Mouse (Mus musculus) monocyte, adult 5-6 weeks (primary cell): ENCODE measurements around the gene Ier2. TPM values are rescaled to one million over a fixed set of nuclear protein-coding genes. Genes with fewer than 3 reads are reported as not detected.

Experiments used
- ATAC-seq: fragments of 153-309, 156-312 bp; replicated peaks from 2 replicates; pipeline ENCODE4 v1.8.0; 2017; ENCODE audit warnings: mild to moderate bottlenecking; ENCODE audit not compliant: low TSS enrichment, insufficient number of reproducible peaks, severe bottlenecking, poor library complexity, low FRiP score
- total RNA-seq: library from RNA; stranded (forward); fragments of 200-1000, 200-491, 200-594 nt; gene quantifications from 3 replicates; pipeline ENCODE4 v1.2.3, GENCODE M21; 2017

Gene Ier2
- total RNA-seq, 1 experiment from 2014 or later: 119 TPM

DNA sequence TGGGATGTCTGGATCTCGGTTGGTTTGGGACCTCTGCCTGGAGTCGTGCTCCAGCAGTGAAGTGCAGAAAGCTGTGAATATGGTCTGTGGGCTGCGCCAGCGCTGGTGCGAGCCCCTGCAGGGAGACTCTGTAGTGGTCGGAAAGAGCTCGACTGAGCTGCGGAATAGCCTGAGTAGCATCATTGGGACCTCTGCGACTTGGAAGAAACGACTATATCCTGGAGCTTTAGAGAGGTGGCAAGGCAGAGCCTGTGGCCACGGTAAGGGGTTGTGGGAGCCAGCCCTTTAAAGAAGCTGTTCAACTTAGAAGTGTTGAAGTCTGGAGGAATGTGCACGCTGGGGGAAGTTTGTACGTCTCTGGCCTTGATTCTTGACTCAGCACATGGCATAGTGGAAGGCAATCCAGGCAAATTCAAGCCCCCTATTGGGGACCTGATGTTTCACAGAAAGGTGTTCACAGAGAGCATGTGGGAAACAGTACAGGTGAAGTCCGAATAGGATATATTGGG is 2.8 kb upstream of the Ier2 start:
- no peak for ATAC-seq

DNA sequence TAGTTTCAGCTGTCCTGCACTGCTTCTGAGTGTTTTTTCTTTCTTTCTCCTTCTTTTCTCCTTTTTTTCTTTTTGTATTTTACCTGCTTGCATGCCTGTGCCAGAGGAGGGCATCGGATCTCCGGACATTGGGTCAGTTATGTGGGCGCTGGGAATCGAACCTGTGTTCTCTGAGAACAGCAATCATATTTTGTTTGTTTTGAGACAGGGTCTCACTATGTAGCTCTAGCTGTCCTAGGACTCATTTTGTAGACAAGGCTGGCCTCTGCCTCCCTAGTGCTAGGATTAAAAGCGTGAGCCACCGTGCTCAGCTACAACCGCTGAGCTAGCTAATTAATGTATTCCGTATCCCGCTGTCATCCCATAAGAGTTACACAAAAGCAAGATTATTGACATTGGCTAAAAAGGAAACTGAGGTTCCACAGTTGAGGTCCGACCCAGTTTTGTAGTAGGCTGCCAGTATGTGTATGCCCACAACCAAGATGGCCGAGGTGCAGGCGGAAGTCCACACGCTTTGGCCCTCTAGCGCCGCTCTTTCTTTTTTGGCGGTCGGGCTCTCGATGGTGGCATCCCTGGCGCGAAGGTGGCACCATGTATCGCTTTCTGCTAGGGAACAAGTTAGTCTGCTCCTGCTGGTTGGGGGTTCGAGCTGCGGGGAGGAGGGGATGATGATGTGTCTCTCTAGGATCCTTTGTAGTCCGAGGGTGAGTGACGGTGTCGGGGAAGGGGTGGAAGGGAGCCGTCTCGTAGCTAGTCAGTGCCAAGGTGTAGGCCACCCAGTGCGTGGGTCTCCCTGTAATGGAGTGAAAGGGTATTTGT is 2.1 kb upstream of the Ier2 start:
- peak; percentile 31 for ATAC-seq

DNA sequence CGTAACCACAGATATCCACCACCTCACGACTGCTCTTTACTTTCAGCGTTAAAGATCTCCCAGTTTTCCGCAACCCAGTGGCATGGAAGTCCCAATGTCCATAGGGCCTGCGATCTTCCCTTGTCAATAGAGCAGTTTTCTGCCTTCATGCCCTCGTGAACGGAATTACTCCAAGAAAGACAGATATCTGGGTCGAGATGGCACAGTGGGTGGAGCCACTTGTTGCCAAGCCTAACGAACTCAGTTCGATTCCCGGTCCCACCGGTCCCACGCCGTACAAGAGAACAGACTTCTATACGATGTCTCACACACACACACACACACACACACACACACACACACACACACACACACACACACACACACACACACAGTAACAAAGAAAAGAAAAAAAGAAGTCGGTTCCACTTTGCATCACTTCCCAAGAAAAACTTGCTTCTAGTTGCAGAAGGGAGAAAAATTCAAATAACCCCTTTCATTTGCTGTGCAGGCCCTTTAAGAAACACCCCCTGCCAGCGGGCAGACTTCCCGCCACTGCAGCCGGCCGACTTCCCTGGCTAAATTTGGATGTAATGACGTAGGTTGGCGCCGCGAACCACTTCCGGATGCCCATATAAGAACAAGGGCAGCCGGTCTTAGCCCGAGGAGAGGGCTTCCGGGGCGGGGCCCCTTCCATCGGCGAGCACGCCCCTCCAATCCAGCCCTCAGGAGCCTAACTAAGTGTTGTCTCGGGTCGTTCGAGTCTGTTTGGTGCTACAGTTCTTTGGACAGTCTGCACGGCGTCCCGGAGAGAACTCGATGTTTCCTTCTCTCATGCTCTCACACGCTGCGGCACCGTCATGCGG is 1.1 kb upstream of the Ier2 start:
- ATAC-seq: peak; percentile 49

DNA sequence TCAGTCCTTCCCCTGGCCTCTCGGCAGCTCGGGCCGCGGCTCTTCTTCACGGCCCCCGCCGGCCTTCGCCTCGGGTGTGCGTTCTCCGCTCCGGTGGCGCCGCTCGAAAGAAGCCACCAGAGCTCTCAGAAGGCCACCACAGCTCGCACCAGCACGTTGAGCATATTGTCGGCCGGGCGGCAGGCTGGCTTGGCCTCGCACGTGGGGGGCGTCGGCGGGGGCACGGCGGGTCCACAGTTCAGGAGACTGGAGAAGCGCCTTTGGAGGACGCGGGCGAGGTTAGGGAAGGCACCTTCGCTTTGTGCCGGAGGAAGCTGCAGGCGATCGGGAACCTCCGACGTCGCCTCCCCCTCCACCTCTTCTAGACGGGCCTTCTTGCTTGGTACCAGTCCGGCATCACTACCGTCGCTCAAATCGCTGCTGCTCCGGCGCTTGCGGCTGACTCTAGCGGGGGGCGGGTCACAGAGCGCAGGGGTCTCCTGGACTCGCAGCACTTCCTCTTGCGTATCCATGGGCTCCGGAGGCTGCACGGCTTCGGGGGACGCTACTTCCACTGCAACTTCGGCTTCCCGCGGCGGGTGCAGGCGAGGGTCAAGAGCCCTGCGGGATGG is 586 bp downstream of the Ier2 start:
- ATAC-seq: no peak

DNA sequence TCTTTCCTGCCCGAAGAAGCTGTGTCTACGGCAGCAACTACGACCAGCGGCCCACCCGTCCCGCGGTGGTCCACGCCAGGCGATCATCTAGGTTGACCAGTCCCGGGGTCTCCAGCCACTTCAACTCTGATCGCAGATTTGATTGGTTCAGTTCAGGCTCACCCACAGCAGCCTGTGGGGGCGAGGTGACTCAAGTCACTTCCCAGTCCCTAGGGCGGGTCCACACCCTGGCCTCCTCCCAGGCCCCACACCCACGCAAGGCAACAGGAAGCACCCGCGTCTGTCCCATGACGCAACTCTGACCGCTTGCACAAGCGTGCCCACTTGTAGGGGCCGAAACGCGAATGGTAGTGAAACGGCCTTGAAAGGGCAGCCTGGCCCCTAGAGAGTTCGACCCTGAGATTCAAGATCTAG is 1.2 kb downstream of the Ier2 start:
- peak; percentile 65 for ATAC-seq

DNA sequence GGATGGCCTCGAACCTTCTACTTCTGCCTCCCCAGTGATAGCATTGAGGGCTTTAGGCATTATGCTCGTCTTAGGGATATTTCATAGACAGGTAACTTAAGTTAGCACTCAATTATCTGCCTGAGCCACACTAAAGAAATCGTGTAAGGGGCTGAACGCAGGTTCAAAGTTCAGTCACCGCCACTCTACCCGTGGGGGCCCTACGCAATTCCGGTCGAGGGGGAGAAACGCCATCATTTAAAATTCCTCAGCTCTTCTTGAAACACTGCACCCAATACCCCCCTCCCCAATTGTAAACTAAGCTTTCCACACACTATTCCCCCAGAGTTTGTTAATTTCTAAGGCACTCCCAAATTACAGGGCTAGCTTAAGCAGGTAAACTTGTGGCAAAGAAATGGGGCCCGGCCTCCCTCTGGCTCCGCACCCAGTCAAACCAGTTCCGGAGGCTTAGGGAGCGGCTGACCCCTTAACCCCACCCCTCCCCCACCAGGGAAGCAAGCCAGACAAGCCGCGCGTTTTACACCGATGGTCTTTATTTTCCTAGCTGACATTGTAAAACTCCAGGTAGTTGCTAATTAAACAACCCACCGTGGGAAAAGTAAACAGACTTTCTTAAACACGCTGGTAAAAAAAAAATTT is 1.7 kb downstream of the Ier2 start:
- no peak for ATAC-seq

DNA sequence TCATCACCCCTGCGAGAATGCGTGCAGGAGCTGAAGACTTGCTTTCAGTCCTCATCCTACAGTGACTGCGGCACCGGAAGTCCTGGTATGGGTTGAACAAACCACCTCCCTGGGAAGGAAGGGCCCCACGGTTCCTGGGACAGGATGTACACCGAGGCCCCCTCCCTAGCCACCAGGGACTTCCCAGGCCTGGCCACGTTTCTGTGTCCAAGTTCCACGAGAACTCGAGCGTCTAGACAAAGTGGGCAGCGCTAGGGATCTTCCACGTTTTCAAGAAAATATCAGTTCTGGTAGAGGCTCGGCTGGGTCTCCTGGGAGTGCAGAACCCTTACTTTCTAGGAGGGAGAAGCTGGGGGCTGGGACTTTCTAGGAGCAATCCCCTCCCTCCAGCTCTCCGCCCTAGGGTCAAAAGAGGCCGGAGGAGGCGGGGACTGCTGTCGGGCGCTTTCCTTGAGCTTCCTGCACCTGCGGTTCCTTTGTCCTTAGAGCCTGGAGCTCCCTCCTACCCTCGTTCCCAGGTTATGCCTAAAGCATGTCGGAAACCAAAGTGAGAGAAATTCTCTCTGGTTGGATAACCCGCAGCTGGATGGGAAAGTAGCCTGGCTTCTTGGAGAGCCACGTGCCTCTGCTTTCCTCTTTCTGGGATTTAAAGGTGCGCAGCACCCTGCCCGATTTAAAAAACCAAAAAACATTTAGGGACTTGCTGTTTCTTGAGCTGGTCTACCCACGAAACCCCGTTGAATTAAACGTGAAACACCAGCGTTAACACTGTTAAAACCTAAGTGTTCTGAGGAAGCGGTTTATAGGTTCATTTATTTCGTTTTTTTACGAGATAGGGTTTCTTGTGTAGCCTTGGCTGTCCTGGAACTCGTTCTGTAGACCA is 2.5 kb downstream of the Ier2 start:
- ATAC-seq: peak; percentile 19; the same call in 1 of the 2 replicates

DNA sequence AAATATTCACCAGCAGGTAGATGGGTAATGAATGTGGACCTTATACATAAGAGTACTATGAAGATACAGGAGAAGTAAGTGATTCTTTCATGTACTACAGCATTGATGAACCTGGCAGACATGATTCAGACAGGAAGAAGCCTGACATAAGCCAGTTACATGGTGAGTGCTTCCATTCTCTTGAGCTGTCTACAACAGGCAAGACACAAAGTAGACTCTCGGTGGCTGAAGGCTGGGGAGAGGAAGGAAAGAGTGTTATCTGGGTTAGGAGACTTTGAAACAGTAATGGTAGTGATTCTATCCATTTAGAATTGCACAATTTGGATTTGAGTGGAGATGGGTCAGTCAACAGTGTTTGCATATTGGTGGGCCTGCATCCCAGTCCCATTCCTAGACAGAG is 3.7 kb downstream of the Ier2 start:
- ATAC-seq: no peak

DNA sequence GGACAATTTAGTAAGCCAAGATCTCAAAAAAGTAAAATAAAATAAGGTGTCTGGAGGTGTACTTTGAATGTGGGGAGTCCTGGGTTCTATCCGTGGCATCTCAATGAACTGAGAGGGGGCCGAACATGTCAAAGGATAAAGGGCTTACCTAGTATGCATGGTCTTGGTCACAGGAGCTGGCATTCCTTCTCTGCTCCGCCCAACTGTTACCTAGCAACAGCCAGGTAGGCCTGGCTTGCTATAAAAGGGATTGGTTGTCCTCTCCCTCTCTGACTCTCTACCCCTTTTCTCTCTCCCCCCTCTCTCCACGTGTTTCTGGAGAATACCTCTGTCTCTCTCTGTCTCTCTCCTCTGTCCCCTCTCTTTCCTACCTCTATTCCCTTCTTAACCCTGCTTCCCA is 5.0 kb downstream of the Ier2 start:
- no peak for ATAC-seq

DNA sequence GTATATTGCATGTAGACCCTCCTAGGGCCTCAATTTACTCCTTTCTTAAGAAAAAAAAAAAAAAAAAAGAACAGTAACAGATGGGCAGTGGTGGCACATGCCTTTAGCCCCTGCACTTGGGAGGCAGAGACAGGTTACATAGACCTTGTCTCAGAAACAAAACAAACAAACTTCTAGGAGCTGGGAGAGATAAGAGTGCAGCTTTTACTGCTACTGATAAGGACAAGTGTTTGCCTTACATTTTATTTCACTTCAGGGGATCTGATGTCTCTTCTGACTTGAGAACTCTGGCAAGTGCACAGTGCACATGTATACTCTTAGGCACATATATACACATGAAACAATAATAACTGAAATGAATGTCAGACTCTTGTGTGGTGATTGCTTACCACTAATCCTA is 5.4 kb downstream of the Ier2 start:
- ATAC-seq: no peak

DNA sequence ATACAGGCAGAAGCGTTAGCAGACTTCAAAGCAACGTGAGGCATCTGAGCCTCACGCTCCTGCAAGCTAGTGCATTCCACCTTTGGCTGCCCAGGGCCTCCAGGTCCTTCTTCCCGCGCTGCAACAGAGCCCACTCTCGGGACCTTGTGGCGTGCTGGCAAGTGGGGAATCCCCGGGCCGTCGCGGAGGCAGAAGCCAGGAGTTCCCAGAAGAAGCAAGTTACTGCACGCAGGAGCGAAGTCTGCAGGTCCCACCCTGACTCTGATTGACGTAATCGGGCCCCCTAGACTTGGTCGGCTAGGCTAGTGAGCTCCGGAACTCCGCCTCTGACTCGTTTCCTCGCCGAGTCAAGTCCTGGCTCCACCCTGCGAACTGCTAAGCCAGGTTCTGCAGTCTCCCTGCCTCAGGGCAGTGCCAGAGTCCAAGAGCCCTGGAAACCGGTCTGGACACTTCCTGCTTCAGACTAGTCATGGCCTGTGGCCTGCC is 6.0 kb downstream of the Ier2 start:
- ATAC-seq: peak; percentile 59

DNA sequence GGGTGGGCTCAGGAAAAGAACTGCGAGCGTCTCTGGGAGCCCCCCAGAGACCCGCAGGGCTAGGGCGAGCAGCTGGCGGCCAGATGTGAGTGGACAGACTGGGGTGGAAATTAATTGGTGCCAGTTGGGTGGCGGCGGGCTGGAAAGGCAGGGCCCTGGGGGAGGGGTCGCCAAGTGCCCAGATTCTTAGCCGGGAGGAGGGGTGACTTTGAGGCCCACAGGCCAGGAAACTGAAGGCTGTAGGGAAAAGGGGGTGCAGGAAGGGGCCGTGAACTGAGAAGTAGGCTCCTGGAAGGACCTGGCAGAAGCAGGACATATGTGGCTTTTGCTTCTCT is 6.5 kb downstream of the Ier2 start:
- no peak for ATAC-seq

DNA sequence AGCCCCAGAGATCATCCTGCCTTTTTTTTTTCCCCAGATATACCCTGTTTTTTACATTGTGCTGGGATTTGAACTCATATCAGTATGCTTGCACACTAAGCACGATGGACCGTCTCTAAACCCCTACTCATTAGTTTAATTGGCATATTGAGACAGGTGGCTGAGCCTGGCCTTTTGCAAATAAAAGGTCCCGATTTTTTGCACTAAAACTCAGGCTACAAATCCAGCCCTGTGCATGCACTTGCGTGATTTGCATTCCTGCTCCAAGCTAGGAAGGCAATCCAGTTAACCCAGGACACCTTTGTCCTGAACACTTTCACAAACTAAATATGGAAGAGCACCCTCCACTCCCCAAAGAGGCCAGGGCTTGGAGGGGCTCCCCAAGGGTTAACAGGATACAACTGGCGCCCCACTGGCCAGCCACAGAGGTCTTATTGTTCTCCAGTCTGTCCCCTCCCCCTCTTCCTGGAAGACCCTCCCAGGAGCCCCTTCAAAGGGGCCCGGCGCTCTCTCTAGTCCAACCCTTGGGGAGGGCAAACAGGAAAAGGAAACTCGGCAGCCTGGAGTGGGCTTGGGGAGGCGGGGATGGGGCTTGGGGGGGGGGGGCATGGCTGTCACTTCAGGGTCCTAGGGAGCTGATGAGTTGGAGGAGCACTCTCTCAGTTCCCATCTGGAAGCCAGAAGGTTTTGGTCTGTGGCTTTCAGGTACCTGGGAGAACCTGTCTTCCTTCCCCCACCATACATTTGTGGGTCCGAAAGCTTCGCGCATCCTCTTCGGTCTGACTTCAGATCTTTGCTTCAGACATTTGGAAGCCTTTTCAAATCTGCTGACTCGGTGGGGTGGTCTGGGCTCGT is 7.1 kb downstream of the Ier2 start:
- no peak for ATAC-seq

DNA sequence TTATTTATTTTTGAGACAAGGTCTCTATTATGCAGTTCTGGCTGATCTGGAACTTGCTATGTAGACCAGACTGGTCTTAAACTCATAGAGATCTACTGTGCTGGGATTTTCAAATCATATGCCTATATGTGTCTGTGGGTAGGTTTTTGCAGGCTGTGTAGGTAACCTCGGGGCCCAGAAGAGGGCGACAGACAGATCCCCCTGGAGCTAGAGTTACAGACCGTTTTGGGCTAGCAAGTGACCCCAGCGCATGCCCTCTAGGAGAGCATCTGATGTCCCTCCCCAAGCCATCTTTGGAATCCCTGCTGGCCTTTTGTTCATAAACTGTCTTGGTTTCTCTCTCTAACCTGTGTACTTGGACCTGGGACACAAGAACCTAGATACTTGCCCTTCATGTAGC is 8.1 kb downstream of the Ier2 start:
- no peak for ATAC-seq

DNA sequence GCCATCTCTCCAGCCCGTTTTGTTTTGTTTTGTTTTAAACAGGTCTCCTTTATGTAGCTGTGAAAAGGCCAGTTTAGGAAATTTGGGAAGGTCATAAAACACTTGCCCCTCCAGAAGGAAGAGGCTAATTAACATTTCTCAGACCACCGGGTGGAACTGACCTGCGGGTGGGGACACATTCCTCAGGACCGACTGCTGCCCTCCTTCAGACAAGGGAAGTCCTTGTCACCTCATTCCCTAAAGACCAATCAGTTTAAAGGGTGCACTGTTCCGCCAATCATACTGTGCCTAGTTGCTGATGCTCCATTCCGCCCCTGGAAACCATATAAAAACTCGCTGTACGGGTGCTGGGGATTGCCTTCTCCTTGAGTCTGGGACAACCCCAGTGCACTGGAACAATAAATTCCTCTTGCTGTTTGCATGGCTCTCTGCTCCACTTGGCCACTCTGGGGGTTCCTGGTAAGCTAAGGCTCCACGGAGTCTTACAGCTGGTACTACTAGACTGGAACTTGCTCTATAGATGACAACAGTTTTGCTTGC is 9.5 kb downstream of the Ier2 start:
- ATAC-seq: no peak

DNA sequence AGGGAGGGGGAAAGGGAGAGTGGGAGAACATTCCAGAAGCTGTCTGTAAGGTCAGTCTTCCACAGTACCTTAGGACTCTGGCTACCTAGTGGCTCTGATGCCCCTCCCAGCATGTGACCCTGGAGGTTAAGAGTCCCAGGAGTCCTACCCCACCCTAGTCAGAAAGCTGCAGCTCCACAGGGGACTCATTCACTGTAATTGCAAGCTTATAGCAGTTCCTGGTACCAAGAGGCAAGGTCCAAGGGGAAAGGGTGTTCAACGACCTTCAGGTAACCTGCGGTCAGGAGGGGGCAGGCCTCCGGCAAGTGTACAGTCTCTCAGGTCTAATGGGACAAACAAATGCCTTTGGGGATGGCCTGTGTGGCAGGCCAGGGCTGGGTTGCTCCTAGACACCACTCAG is 12.4 kb downstream of the Ier2 start:
- ATAC-seq: no peak

DNA sequence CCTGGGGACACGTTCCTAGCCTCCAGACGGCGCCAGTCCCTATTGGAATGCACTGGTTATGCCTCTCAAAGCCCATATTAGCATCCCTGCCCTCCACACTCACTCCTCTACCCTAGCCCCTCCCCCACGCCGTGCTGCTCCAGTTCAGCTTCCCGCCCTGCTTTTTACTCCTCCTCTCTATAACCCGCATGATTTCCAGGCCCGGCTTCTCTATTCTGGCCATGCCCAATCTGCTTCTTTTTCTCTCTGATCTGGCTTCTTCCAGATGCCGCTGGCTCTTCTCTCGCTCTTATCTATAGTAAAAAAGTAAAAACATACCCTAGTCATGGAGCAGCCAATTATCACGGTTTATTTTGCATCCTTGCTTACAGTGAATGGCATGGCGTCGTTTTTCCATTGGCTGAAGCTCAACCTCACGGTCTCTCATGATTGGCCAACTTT is 15.2 kb downstream of the Ier2 start:
- ATAC-seq: no peak; the same call in 1 of the 2 replicates
